Mouse (Mus musculus) inflammation-experienced regulatory T-cells, adult 16 weeks (primary cell): ENCODE measurements around the gene Fam163a. TPM values are rescaled to one million over a fixed set of nuclear protein-coding genes. Genes with fewer than 3 reads are reported as not detected.

ENCODE experiments used
- polyA plus RNA-seq: library from polyadenylated mRNA; unstranded; fragments of 100-300 nt; shearing (Covaris generic); gene quantifications from one replicate; pipeline ENCODE4 v1.2.1, GENCODE M21; 2017

Fam163a gene
- polyA plus RNA-seq: not detected

DNA sequence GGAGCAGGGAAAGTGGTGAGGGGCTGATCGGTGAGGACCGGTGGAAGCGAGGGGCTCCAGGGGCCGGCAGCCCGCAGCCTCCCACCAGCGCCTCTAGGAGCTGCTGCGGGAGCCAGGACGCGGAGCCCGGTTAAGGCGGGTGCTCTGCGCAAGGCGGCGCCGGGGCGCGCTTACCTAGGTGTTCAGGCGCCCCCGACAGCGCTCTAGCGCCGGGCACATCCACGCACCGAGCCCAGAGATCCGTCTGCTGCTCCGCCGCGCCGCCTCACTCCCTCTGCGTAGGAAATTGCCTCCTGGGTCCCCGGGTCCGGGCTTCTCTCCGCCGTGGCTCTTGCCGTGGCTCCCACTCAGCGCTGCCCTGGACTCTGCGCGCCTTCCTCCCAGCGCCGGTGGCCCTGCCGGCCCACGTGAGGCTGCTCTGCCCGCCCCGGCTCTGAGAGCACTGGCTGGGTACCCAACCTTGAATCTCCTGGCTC, at the start of gene Fam163a:
Gene Fam163a, minus strand, starts transcription at position 371 of the 476 bp plus-strand sequence.

DNA sequence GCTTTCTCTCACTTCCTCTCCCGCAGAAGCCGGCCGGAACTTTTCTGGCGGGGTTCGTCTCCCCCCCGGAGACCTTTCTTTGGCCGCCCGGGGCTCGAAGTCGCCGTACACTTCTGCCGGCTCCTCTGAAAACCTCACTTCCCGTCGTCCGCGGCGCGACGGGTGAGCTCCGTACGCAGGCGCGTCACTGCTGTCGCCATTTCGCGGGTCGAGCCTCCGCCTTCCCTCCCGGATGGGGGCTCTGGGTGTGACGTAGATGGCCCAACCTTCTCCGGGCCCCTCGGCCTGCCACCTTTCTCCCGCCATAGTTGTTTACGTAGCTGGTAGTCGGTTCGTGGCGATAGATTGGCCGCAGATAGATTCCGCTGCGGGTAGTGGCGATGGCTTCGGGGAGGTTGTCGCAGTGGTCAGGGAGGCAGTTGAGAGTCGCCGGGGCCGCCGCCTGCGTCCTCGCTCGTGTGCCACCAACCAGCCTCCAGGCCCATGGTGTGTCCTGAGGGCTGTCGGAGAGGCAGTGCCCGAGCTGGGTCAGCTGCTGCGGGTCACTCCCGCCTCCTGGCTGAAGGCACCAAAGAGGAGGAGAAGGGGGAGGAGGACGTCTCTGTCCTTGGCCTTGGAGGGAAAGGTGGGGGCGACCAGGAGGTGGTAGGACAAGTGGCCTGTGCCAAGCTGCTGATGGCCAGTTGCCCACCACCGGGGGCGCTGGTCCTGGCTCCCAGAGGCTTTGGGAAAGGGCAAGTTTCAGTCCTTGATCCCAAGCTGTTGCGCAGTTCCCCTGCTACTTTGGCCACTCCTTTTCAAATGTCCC, 168.7 kb downstream of the Fam163a start, which contains the start of gene Tor1aip1:
Gene Tor1aip1, minus strand, starts transcription at position 551 of the 808 bp plus-strand sequence.

DNA sequence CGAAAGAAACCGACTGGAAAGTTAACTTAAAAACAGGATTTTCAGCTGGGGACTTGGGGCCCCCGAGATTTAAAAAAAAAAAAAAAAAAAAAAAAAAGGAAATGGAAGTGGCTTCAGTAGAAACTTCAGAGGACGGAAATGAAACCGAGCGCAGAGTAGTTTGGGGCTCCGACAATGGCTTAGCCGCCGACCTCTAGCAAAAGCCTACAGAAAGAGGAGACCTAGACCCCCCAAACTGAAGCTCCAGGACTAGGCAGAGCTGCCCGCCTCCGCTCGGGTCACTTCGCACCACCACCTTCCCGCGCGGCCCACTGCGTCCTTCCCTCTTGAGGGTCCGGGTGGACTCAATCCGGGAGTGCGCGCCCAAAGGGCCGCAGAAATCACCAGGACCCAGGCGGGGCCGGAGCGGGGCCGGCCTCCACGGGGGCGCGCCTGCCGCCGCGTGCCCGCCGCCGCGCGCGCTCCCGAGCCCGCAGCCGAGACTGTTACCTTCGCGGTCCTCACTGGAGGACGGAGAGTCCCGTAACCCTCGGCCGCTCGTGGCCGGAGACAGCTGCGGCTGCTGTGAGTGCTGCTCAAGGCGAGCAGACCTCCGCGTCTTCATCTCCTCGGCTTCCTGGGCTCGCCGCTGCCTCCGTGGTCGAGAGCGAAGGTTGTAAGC, 169.4 kb downstream of the Fam163a start, which contains the start of gene Tor1aip2:
Gene Tor1aip2, plus strand, starts transcription at position 135 of the 661 bp plus-strand sequence.

Other genes starting within 250 kb of the Fam163a start
- gene Cep350, start 231.8 kb downstream of the Fam163a start, polyA plus RNA-seq: 17.4 TPM
- 51.1 TPM for gene Tor1aip2, start 169.6 kb downstream of the Fam163a start, polyA plus RNA-seq
- 91.9 TPM for gene Tor1aip1, start 168.5 kb downstream of the Fam163a start, polyA plus RNA-seq
- gene Tdrd5, start 98.6 kb upstream of the Fam163a start, polyA plus RNA-seq: not detected
- gene Nphs2, start 105.7 kb upstream of the Fam163a start, polyA plus RNA-seq: not detected
- gene Gm2000, start 161.0 kb upstream of the Fam163a start, polyA plus RNA-seq: 1,028 TPM
- gene Axdnd1, start 216.1 kb upstream of the Fam163a start, polyA plus RNA-seq: 0.29 TPM